Mouse (Mus musculus): ENCODE results near the gene Vax1. TPM values are rescaled to one million over a fixed set of nuclear protein-coding genes. Genes with fewer than 3 reads are reported as not detected.

Vax1 gene
- total RNA-seq, 2 experiments from 2014 or later = not detected

DNA sequence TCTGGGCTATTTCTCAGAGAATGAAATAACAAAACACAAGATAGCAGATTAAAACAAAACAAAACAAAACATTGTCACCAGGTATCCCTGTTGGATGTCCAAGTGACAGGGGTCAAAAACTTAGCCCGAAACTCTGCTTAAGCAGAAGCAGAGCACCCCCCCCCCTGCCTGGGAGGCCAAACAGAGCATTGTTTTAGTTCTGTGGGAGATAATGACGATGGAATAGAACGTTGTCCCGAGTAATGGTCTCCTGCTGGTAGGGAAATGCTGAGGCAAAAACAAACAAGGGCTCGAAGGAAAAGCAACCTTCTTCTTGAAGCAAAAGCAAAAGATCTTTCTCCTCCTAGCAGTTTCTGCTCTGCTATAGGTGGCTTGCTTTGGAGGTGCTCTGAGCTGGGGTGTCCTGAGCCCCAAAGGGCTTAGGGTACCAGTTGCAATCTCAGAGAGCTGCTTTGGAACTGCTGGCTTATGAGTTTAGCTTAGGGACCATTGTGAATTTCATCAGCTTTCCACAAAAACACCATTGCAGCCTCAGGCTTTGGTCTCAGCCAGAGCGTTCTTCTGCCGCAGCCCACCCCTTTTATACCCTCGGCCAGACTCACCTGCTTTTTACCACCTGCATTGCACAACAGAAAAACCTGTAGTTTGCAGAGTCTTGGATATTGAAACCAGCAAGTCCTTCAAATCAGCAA lies 20.7 kb upstream of the Vax1 start:
- Histone ChIP-seq H3K27ac (no peak overlapping the region), H3K4me3 (no peak overlapping the region)
- no peak for DNase-seq
- intact Hi-C loops (cut with DNase I) = loop anchor here (10.0 kb wide), 1 partner anchor 386 kb away; no protein-coding TSS in a partner anchor
- no peak for TF ChIP-seq CTCF (IDR thresholded peaks at IDR 0.05)

DNA sequence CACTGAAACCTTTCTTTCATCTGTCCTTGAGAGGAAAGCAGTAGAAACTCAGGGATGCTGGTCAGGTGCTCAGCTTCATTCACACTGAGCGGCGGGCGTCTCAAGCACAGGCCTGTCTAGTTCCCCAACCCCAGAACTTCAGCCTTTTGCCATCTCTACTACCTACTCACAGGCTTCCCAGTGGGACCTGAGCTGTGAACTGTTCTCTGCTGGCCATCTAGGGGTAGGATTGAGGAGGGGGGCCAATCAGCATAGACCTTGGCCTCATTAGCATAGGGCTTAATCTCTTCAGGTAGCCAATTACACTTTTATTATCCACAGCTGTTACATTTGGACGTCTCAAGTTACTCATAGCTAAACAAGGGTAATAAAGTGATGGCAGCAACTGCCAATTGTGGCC lies 19.1 kb upstream of the Vax1 start:
- intact Hi-C loops (cut with DNase I) = no loop called here
- Histone ChIP-seq H3K4me3 (no peak overlapping the region), H3K27ac (no peak overlapping the region)
- DNase-seq = no peak
- no peak for TF ChIP-seq CTCF (IDR thresholded peaks at IDR 0.05)

DNA sequence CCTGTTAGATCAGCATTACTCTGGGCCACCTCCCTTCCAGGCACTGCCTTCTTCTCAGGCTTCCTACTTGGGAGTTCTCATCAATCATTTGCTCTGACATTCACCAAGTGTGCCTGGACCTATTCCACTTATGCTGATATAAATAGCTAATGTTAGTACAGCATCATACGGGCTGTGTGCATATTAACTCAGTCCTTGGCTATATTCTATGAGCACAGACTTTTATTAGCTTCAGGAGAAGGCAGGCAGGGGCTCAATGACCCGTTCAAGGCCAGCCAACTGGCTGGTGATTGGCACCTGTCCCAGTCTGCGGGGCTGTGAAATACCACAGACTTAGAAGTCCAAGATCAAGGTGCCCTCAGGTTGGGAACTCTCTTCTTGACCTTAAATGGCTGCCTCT lies 14.1 kb upstream of the Vax1 start:
- H3K27ac ChIP-seq = no peak overlapping the region
- intact Hi-C loops (cut with DNase I) = no loop called here
- no peak for TF ChIP-seq CTCF (IDR thresholded peaks at IDR 0.05)
- DNase-seq = no peak
- no peak overlapping the region for H3K4me3 ChIP-seq

DNA sequence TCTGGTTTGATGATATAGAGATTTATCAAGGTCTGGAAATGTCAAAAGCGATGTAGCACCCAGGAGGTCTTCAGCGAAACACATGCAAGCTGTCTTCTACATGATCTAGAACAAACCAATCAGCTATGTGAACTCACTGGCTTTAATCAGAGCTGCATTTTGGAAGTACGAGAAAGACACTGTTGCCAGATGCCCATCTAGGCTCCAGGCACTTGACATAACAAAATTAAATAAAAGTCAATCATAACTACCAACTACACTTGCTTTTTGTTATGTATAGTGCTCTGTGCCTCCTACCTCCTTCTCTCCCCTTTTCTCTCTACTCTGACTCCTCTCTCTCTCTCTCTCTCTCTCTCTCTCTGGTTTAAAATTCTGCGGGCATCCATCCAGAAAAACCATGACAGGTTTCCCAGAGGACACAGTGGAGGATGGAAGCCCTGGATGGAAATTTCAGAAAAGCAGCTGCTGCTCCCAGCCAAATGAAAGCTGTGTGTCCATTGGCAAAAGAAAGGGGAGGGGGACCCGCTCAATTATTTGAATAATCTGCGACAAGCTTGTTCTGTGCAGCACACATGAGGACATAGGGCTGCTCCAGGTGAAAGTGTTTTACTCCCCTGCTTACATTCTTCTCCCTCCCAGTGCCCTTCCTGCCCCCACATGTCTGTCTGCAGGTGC lies 3.6 kb upstream of the Vax1 start:
- no peak for DNase-seq
- TF ChIP-seq CTCF (IDR thresholded peaks at IDR 0.05) = no peak
- H3K27ac ChIP-seq = no peak overlapping the region
- no peak overlapping the region for H3K4me3 ChIP-seq
- intact Hi-C loops (cut with DNase I) = no loop called here

DNA sequence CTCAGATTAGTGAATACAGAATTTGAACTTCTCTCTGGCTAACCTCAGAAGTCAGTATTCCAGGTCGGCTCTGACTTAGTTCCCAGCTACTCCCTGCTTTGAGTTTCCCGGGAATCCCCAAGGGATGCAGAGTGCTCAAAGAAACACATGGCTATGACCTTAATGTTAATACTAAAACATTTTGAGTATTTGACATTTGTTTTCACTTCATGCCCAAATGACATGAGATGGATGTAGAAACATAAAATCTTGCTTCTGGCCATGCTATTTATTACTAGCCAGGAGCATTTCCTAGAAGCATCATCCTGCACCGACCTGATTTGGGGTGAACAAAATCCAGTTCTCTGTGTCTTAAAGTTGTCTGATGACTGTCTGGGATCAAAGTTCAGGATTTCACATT lies 2.9 kb upstream of the Vax1 start:
- no peak overlapping the region for H3K27ac ChIP-seq
- no peak for DNase-seq
- intact Hi-C loops (cut with DNase I) = no loop called here
- TF ChIP-seq CTCF (IDR thresholded peaks at IDR 0.05) = no peak
- no peak overlapping the region for H3K4me3 ChIP-seq

DNA sequence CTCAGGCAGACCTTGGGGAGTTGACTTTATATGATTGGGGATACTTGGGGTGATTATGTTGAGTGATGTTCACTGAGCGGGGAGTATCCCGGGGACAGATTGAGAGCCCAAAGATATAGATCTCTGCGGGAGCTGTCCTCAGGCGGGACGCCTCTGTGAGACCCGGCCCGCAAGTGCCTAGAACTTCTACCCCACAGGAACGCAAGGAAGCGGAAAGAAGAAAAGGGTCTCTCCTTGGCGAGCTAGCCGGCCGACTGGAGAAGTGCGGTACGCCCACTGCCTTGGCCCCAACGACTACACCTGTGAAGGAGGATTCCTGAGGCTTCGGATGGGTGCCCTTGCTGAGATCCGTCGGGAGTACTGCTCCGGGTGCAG lies 2.0 kb upstream of the Vax1 start:
- intact Hi-C loops (cut with DNase I) = no loop called here
- Histone ChIP-seq H3K4me3 (no peak overlapping the region), H3K27ac (no peak overlapping the region)
- no peak for TF ChIP-seq CTCF (IDR thresholded peaks at IDR 0.05)
- DNase-seq = no peak

DNA sequence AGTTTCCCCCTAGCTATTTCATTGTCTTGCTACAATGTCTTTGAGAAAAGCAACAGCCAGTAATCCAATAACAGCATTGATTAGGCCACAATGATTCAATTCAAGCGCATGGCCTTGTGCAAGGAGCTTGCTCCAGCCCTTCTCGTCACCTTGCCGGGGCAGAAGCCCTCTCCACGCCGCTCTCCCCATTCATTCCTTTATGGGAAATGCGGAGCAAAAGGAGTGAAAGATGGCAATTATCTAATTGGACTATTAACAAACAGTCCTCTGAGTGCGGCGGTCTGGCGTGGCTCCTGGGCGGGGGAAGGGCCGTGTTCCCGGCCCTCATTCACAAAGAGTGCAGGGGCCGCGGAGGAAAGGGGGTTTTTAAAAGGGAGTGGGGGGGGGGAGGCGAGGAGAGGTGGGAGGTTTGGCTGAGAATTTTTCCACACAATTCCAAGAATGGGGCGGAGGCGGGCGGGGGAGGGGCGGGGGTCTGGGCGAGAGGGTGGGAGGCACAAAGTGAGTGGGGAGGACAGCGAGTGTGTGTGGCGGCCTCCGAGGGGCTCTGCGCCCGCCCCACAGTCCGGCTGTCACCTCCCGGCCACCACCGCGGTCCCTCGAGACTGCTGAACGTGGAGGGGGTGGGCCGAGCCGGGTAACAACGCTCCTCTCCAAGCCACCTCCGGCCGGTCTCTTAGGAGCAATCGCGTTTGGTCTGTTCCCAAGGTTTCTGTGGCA lies 1.5 kb upstream of the Vax1 start:
- TF ChIP-seq CTCF (IDR thresholded peaks at IDR 0.05) = no peak
- no peak for DNase-seq
- intact Hi-C loops (cut with DNase I) = no loop called here
- no peak overlapping the region for H3K4me3 ChIP-seq
- no peak overlapping the region for H3K27ac ChIP-seq

DNA sequence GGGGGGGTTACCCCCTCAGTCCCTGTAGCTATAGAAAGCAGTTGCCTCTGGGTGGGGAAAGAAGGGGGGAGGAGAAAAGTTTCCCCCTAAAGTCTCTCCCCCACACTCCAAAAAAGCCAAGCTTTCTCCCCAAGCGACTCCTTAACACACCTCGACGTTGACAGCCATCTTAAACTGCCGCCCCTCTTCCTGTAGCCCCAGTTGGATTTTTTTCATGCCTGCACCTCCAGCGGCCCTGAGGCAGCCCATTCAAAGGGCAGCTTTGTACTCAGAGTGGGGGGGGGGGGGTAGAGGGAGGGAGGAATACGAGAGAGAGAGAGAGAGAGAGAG lies 875 bp upstream of the Vax1 start:
- Histone ChIP-seq H3K27ac (no peak overlapping the region), H3K4me3 (no peak overlapping the region)
- intact Hi-C loops (cut with DNase I) = no loop called here
- no peak for DNase-seq
- no peak for TF ChIP-seq CTCF (IDR thresholded peaks at IDR 0.05)

DNA sequence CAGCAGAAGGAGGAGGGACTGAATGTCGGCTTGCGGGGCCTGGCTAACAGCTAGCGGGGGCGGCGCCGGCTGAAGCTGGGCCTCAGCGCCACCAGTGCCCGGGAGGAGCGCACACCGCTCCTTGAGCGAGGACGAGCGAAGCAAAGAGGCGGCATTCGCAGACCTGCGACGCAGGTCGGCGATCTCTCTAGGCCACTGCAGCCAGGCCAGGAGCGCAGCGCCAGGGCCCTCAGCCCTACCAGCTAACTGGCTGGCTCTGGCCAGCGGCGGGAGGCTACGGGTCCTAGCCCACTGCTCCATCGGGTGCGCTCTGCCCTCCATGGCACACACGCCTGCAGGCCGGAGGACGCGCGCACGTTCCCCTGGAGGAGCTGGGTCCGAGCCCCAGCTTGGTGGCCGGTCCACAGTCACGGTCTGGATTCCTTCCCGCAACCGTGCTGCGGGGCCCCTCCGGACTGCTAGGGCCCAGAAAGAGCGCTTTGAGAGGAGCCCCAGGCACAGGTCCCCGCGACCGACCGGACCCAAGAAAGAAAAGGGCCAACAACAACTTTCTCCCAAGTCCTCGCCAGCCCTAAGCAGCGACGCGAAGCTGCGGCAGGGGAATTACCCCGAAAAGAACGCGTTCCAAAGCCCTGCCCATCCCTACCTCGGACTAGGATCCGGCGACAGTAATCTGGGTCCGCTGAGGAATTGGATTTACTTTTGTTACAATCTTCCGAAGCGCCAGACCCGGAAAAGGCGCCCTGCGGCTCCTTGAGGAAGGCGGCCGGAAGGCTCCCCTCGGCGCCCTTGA lies 517 bp downstream of the Vax1 start:
- H3K27ac ChIP-seq = no peak overlapping the region
- intact Hi-C loops (cut with DNase I) = no loop called here
- no peak for DNase-seq
- no peak for TF ChIP-seq CTCF (IDR thresholded peaks at IDR 0.05)
- H3K4me3 ChIP-seq = peak overlapping the region; percentile 64

DNA sequence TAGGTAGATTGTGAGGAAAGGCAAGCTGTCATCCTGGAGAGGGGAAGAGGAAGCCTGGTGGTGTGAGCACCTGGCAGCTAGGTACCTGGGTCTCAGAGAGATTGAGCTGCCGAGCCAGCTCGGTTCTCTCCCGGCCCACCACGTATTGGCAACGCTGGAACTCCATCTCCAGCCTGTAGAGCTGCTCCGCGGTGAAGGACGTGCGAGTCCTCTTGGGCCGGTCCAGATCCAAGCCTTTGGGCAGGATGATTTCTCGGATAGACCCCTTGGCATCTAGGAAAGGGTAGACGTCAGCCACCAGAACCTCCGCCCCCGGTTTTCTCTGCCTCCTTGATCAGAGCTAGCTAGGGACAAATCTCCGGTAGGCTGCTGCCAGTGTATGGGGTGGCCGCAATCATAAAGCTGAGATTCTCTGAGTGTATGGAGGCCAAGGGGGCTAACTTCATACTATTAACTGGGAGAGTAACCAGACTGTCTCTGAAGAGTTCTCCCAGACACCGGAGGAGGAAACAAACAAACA lies 1.4 kb downstream of the Vax1 start:
- intact Hi-C loops (cut with DNase I) = no loop called here
- no peak for DNase-seq
- TF ChIP-seq CTCF (IDR thresholded peaks at IDR 0.05) = no peak
- no peak overlapping the region for H3K27ac ChIP-seq
- no peak overlapping the region for H3K4me3 ChIP-seq

DNA sequence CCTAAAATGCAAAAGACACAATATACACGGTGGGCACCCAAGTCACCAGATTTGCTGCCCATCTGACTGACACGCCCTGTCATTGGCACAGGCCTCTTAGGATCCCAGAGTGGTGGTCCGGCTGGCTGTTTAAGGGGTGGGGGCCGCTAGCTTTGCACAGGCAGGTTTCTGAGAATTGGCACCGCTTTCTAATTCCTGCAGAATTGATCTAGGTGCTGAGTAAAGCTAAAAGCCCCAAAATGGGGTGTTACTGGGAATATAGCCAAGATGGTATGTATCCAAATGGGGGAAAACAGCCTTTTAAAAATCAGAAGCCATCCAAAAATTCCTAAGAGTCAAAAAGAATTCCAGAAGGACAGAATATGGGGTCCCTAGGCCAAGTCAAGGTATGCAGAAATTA lies 2.0 kb downstream of the Vax1 start:
- no peak overlapping the region for H3K4me3 ChIP-seq
- no peak for TF ChIP-seq CTCF (IDR thresholded peaks at IDR 0.05)
- intact Hi-C loops (cut with DNase I) = no loop called here
- no peak overlapping the region for H3K27ac ChIP-seq
- no peak for DNase-seq

DNA sequence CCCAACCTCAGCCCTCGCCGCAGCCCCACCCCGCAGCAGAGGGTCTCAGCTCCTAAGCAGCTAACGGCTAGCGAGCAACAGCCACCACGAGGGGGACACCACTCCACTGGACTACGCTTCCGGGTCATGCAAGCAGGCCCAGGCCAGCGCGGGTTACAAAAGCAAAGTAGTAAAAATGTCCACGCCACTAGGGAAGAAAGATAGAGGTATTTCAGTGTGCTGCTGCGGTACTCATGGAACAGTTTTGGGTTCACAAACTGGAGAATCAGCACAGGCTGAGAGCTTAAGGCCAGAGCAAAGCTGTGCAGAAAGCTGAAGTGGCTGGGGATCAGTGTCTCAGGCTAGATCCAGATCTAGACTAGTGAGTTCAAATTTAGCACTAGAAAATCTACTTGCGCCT lies 3.0 kb downstream of the Vax1 start:
- intact Hi-C loops (cut with DNase I) = no loop called here
- Histone ChIP-seq H3K4me3 (peak overlapping the region; percentile 55), H3K27ac (no peak overlapping the region)
- DNase-seq = no peak
- no peak for TF ChIP-seq CTCF (IDR thresholded peaks at IDR 0.05)

Data from gastrocnemius, adult 2 months (tissue).